Mouse (Mus musculus) cerebellum, adult 18-20 months (tissue): ENCODE results near the gene Gngt1.

ENCODE experiments used
- DNase-seq, 2 experiments: peaks; one replicate each; pipeline ENCODE4 v3.0.0; 2021

Gene Gngt1

DNA sequence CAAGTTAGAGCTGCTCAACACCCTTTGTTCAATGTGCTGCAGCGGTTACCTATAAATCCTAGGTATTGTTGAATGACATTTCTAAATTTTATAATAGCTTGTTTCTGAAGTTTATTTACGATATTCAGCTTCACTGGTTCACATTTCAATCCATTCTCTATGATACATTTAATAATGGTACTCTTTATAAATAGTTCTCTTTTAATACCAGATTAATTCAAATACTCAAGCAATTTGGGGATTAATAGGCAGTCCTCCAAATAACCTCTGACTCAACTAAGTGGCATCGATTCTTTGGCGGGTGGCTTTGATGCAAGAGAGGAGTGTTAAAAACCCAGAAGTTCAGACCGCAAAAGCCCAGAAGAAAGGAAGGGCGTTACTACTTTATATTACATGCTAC is at the start of gene Gngt1:
Gngt1 (plus strand) TSS at position 301 of the 400 bp plus-strand sequence.
- DNase-seq = no peak

DNA sequence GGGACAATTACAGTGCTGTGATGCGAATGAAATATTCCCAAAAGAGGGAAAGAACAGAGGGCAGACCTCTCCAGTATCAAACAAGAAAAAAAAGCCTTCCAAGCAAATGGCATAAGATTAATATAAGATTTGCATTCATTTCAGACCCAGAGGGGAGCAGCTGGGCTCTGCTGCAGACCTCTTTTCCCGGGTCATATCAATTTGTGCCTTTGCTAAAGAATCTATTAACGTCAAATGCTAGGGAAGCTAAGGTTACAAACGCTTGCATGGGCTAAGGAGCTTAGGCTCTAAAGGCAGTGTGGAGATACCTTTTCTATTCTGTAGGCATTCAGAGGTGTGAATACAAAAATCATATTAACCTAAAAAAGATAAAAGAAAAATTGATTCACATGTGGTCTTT is 38.6 kb upstream of the Gngt1 start:
- DNase-seq = no peak

DNA sequence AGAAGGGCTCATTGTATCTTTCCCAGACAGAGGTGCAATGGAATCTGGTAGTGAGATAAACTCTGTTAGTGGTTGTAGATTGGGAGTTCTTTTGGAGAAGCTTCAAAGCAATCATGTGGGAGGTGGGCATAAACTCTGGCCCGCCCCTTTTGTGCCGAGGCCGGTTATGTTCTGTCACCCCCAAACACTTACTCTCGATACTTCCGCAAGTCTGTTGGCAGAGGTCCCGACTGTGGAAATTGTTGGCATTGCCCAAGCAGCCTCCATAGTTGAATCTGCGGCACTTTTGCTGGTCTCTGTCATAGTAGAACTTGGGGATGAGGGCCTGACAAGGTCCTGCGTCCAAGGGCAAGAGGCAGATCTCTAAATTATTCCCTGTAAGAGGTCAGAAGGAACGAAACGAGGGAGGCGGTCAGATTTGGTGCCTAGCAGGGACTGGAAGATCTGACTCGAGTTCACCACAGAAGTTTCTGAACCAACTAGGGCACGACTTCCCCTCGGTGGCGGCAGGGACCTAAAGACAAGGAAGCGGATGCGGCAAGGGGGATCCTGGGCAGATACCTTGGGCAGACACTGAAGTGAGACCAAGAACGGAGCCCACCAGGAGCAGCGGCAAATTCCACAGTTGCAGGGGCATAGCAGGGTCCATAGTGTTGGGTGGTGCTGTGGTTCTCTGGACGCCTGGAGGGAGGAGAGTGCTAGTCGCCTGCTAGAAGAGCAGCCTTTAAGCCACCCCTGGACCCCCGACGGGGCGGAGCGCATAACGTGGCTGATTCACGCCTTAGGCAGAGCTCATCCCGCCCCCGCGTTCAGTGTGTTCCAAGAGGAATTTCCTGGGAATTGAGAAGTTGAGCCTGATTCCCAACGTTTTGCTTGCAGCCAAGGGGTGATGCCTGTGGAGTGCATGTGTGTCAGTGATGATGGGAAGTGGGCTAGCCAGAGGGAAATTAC is 25.6 kb upstream of the Gngt1 start:
- DNase-seq = peak in 1 of 2 experiments; percentile 1

DNA sequence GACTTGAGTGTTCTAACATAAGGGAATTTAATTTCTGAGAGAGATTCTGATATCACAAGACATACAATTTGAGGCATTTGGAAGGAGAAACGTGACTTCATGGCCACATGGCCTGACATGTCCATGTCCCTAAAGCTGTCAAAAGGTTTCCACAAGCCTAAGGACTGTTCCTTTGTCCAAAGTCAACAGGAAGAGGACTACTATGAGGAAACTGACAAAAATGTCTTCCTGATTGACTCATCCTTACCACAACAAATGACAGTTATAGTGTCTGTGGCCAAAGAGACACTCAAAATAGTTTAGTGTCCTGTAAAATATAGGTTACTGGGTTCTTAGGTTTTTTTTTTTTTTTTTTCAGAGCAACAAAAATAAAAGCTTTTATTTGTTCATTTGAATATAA is 19.9 kb upstream of the Gngt1 start:
- DNase-seq = no peak

DNA sequence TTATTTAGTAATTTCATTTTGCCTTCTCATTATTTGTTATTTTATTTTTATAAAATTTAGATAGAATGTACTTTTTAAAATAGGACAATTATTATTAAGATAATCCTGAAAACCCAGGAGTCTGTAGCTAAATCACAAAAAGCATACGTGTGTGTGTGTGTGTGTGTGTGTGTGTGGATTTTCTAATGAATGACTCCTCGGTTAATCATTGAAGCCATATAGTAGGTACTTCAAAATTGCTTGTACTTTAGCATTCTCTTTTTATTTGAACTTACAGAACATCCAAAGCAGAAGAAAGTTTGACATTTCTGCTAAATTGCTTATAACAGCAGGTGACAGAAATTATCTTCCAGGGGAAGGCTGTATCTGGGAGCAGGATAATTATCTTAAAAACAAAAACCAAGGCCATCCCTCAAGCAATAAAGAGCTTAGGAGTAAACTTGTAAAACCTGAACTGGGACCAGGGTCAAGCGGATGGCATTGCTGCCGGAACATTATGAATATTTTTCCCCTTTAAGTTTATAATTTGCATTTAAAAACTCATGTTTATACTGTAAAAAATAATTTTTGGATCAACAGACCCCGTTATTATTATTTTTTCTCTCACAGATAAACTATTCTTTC is 10.8 kb upstream of the Gngt1 start:
- DNase-seq = no peak

DNA sequence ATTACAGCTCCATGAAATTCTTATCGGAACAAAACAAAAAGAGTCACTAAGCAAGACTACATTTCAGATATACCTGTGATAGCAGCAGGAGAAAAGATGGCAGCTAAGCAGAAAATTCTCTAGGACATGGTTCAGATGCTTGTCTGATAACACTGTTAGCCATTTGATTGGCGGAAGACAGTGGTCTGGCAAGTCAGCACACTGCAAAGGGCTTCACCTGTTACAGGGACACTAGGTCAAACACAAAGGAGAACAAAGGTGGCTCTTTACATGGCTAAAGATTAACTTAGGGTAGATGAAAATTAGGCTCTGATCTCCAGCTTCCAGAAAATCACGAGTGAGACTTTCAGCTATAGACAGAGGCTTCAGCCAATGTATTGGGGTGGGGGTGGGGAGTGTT is 4.8 kb upstream of the Gngt1 start, which contains the start of gene Tfpi2:
Tfpi2 (minus strand) TSS at position 170 of the 400 bp plus-strand sequence.
- no peak for DNase-seq

DNA sequence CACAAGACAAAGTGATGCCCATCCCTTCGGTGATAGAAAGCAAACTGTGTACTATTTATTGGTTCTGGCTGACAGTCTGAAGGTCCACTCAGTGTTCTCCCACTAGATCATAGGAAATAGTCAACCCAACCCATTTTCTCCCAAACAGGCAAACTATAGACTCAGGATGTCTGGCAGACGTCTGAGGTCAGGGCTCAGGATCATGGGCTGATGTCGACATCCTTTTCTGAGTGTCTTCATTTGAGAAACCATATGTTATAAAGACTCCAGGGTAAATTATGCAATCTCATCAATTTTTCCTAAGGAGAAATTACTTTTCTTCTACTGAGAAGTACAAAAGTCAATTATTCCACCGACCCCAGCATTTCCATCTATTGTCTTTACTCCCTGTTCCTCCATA is 4.5 kb downstream of the Gngt1 start:
- DNase-seq = no peak

DNA sequence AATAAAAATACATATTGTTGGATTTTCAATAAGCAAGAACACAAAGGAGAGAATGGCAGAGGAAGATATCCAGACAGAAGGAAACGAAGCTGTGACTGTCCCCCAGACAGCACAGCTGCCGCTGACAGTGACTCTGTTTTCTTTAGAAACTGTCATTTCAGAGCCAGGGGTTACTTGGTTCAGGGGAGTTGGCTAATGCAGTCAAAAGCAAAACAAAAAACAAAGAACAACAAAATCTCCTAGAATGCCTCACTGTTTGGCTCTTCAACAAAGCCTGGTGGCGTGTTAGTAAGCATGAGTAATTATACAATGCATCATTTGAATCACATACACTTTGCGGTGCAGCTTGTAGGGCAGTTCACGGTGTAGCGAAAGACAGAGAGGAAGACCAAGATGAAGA is 5.7 kb downstream of the Gngt1 start:
- DNase-seq = no peak

DNA sequence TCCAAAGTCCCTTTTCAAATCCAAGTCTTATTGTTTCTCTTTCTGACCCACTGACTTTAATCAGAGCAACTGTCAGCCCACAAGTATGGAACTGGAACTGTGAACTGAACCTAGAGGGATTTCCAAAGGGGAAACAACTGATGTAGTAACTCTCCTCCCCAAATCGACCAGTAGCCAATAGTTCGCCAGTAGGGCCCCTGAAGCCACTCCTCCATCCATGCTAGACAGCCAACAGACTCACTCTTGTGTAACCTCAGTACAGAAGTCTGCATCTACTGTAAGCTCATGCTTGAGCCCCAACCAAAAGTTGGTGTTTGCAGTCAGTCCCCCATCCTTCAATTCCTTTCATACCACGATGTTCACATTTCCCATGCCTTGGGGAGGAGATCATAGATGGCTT is 7.1 kb downstream of the Gngt1 start:
- no peak for DNase-seq

DNA sequence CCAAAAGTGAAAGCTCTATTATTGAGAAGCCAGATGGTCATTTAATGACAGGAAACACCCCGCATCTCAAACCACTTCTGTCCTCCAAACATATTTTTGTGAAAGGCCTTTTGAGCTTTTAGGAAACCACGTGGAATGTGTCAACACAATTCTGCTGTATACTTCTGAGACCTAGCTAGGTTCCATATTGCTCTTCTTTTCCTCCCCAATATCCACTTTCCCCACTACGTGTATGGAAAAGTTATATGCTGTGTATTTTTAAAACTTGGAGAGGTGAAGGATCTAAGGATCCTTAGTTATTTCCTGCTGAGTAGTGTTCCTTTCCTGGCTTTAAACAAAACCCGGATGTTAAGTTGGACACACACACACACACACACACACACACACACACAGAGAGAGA is 9.9 kb downstream of the Gngt1 start:
- no peak for DNase-seq

DNA sequence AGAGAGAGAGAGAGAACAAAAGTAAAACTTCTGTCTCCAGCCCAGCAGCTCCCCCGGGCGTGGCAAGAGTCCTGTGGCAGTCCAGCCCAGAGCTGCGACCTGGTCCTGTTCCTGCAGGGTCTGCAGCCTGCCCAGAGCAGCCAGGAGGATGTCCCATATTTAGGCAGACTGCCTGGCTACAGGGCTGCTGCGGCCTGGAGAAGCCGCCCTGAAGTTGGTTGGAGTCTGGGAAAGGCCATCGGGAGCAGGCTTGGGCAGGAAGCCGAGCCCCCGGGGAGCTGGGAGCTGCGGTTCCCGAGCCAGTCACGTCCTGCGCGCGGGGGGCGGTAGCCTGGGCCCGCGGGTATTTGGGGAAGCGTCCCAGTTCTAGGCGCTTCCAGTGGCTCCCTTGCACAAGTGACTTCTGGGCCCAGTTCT is 10.3 kb downstream of the Gngt1 start, which contains the start of gene Gng11:
Gng11 (plus strand) TSS at position 15 of the 417 bp plus-strand sequence.
- peak; percentile 16 to 31 for DNase-seq

DNA sequence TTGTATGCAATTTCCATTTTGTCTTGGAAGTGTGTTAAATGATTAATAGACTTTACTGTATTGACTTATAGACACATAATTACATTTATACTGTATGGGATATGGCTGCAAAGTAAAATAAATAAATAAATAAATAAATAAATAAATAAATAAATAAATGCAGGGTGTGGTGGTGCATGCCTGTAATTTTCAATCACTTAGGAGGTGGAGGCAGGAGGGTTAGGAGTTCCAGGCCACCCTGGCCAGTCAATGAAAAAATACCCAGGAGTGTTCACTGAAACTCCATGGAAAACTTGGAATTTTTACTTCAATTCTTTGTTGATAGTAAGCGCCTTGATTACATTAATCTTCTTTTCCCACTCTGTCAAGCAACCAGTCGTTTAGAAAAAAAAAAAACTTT is 11.2 kb downstream of the Gngt1 start:
- DNase-seq = no peak

DNA sequence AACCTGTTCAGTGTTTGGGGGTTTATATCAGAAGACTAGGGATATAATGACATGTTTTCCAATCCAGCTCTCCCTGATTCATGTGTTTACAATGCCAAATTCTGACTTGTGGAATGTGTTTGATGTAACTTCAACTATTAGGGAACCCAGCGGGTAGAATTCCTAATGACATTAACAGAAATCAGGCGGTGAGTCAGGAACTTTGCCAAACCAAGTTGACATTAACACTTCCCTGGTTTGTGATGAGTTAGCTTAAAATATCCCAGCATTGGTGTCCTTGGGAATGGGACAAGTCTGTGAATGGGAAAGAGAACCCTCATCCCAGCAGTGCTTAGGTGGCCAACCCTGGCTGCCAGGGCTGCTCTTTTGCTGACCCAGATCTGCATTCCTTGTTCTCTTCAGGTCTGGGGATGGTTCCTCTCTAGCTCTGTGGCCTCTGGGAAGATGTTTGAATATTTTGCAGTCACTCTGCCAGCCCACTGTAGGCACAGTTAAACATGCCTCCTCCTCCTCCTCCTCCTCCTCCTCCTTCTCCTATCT is 15.0 kb downstream of the Gngt1 start:
- no peak for DNase-seq

DNA sequence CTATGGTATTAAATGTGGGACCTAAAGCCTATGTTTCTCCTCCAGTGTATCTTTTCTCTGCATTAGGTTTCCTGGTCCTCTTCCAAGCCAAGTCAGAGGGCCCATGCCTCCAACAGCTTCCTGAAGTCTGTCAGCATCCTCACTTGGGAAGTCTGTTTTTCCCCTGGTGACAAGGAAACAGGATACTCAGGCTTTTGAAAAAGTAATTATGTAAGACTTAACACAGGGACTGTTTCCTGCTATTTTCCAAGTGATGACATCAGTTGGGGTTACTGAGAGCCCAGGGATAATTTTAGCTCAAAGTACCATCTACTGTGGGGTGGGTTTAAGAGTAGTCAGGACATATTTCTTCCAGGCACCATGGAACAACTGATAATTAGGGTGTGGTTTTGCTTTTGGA is 16.0 kb downstream of the Gngt1 start:
- DNase-seq = no peak

DNA sequence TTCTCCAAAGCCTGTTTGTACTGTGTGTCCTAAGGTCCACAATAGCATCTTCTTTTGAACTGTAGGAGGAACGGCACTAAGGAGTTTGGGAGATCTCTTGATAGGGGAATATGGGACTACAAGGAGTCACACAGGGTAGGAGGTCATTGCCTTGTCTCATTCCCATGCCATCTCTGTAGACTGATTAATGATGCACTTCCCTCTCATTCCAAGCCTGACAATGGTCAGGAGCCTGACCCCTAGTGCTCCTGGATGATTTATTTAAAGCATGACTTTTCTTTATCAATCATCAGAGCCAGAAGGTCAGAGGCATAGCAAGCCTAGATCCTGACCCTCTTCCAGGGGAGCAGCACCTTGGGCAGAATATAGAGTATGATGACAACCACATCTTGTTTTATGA is 29.1 kb downstream of the Gngt1 start:
- no peak for DNase-seq

DNA sequence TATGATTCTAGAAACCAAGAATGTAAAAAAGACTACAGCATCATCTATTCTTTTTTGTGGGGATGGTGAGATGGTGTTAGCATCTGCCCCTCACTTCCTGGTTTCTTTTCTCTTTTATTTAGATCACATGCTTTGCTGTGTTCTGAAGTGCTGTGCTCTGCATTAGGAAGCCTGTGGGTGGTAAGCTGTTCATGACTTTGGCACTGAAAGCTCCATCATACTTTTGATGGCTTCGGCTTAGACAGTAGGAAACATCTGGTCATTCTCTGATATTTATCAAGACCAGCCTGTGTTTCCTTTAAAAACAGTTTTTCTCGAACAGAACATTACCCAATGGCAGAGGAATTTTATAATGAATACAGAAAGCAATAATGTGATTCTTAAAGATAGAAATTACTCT is 32.8 kb downstream of the Gngt1 start:
- no peak for DNase-seq

DNA sequence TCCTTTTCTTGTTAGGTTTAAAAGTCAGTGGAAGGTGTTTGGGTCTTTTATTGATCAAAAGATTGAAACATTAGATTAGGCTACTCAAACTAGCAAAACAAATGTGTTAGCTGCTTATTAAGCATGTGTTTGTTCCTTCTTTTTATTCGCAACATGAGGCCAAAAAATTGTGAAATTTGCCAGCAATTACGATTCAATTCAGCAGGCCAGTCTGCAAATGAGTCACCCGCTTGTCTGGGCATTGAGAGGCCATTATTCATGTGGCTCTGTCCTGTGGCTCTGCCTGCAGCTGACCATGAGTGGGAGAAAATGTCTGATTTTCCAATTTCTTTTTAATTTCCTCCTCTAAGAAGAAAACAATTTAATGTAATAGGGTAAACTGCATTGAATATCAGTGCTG is 37.4 kb downstream of the Gngt1 start:
- no peak for DNase-seq

DNA sequence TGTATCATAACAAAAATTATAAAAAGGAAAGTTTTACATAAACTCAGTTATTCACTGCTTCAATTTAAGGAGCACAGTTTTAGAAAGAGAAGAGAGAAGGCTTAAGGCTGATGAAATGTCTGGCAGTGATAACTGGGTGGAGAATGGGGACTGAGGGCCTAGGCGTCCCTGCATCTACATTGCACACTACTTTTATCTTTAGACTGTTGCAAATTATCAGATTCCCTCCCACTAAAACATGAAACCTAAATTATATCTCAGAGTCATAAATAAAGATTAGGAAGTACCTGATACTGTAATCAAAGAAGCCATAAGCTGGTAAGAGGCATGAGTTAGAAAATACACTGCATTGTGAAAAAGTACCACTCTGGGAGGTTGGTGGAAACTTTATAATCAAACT is 48.2 kb downstream of the Gngt1 start:
- DNase-seq = no peak
